Mouse (Mus musculus): ENCODE results near the gene Ngrn.
A peak's percentile ranks its signal among the peaks of the same experiment; 100 is the strongest.

Gene Ngrn

DNA sequence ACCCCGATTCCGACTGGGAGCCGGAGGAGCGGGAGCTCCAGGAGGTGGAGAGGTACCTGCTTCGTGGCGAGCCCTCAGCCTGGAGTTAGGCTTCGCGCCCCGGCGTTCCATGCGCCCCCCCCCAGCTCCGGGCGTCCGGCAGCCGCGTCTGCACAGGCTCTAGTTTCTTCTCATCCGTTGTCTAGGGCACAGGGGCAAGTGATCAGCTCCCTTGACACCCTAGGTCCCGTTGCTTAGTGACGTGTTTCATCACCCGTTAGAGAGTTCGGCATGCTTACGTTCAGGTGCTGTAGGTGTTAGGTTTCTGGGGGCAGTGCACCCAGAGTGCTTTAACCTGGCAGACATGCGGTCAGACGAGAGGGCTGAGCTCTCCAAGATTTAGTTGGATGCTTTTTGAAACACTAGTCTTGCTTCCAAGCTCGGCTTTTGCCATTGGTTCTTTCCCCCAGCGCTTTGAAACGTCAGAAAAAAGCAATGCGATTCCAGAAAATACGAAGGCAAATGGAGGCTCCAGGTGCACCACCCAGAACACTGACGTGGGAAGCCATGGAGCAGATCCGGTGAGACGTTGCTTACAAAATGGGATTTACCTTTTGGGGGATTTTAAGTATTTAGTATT lies 466 bp downstream of the Ngrn start:
- DNase-seq (ENCODE audit: low read depth, low spot score), result no peak

DNA sequence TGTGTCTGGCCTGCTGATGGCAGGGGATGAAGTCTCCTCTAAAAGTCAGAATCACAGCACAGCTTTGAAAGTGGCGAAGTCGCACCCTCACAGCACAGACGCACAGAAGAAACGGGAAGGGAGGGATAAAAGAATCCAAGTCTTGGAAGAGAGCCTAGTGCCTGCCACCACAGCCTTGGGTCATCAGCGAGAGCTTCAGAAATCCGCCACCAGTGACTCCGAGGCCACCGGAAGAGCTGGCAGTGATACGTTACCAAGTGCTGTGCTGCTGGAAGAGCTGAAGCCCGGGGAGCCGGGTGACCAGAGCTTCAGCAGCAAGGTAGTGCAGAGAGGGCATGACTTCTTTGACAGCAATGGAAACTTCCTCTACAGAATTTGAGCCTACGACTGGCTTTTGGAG lies 3.6 kb downstream of the Ngrn start:
- DNase-seq (ENCODE audit: low read depth, low spot score), result no peak

DNA sequence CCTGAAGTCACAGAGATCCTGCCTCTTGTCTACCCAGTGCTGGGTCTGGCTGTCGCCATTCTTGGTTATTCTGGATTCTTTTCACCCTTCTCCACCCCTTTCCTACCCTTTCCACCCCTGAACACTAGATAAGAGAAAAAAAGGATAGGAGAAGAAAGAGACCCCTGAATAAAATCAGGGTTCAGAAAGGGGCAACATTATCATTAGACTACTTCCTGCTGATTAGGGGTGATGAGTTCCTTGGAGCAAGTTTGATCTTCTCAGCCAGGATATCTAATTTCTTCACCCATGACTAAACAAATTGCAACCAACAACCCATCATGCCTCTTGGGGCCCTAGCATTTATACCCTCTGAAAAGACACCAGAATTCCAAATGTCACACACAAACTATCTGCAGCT lies 6.7 kb downstream of the Ngrn start:
- DNase-seq (ENCODE audit: low read depth, low spot score), result no peak

DNA sequence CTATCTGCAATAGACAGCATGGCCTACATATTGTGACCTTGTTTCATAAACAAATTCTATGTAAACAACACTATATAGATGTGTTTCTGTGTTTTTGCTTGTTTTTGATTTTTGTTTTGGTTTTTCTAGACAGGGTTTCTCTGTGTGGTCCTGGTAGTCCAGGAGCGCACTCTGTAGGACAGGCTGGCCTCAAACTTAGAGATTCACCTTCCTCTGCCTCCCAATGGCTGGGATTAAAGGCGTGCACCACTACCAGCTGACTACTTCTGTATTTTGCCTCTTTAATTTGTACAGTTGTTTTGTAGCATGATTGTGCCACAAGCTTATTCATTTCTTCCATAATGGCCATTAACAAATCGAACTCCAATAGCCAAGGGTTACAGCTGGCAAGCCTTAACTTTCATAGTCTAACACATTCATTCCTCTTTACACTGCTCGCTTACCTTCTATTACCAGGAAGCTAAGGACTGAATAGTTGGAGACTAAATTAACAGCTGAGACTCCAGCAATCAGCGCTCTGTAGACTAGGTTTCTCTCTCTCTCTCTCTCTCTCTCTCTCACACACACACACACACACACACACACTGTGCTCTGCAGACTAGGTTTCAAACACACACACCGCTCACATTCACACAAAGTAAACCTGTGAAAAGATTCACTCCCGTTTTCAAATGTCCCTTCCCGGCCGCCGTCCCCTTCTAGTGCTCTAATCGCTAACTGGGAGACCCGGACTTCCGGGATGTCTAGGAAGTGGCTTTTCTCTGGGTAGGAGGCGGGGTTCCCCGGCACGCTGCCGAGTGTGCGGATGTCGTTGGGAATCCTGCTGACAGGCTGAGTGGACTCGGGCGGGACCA lies 8.1 kb downstream of the Ngrn start, which contains the start of gene Vps33b:
Gene Vps33b (plus strand): TSS at position 753 of the 854 bp plus-strand sequence.
- peak; percentile 77 for DNase-seq (ENCODE audit: low read depth, low spot score)

DNA sequence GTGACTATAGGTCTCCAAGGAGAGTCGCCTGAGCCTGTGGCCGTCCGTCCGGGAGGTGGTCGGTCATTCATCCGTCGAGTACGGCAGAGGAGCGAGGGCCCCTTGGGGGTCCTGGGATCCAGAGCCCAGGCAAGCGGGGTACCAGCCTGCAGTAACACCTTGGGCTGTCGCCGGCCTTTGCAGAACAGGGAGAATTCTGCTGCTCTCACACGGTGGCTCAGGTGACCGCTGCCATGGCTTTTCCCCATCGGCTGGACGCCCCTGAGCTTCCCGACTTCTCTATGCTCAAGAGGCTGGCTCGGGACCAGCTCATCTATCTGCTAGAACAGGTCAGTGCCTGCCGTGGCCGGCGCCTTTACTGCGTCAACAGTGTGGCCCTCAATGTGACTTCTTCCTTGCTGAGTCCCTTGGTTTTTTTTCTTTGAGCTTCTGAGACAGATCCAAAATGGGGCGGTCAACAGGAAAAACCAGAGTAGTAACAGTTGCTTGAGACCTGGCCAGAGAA lies 8.8 kb downstream of the Ngrn start:
- DNase-seq (ENCODE audit: low read depth, low spot score), result no peak

DNA sequence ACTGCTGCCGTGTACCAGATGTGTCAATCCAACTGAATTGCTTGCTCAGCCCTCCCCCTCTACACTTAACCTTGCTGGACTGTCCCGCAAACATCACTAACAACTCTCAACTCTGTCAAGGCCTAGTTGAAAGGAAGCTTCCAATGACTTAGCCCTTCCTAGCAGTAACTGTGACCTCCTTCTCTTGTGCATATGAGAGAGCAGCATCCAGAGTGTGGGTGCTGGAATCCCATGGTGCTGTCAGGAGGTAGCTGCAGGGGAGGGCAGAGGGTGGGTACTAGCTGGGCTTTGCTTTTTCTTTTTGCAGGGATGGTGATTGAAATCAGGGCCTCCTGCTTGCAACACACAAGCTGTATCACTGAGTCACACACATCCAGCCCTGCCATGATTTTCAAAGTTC lies 12.4 kb downstream of the Ngrn start:
- DNase-seq (ENCODE audit: low read depth, low spot score), result no peak

DNA sequence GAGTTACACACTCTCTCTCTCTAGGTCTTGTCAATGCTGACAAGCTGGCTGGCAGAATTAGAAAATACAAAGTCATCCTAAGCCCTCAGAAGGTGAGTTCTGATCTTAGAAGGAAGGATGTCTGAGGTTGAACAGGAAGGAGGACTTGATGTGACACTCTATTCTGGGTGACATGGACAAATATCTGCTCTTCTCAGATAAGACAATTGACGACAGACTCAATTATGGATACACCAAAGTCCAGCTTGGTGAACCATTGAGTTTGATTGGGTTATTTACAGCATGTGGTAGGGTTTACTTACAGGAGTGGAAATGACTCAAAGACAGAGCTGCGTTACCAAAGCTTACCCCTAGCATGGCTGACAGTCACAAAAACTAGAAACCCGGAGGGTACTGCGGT lies 15.4 kb downstream of the Ngrn start:
- no peak for DNase-seq (ENCODE audit: low read depth, low spot score)

DNA sequence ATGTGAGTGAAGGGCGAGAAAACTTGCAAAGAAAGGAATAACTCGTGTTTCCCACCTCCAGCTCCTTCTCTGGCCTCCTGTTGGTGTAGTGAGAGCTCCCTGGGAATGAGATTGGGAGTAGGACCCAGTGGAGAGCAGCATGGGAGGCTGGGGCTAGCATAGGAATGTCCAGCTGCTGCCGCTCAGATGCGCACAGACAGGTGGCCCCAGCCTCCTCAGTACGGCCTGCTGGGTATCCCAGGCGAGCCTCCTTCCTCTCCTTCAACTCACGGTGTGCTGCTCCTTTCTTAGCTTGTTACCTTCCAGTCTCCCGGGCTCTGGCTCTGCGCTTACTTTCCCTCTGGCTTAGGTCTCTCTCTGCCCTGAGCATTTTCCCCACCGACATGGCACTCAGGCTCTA lies 19.0 kb downstream of the Ngrn start:
- no peak for DNase-seq (ENCODE audit: low read depth, low spot score)

DNA sequence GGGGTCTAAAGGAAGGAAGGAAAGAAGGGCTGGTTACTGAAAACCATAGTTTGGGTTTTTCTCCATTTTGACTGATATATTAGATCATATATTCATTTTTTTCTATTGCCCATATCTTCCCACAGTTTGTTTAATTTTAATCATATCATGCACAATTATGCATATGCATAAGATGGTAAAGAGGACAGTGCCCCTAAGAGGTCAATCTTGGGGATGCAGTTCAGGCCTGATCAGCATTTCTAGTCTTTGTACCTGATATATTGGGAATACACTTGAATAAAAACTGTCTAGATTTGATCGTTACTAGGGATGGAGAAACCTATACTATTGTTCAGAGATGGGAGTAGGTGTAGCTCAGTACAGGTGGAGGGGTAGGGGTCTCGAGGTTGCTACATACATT lies 20.0 kb downstream of the Ngrn start:
- no peak for DNase-seq (ENCODE audit: low read depth, low spot score)

DNA sequence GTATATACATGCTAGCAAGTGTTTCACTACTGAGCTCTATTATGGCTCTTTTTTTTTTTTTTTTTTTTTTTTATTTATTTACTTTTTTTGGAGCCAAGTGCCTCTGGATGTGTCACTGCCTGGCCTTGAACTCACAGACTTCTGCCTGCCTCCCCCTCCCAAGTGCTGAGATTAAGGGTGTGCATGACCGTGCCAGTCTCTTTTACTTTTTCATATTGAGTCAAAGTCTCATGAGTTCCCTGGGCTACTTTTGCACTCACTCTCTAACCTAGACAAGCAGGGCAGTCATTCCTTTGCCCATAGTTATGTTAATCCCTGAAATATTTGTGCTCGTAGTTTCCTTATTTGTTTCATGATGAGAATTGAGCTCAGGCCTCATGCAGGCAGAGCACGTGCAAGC lies 20.6 kb downstream of the Ngrn start:
- DNase-seq (ENCODE audit: low read depth, low spot score), result no peak

DNA sequence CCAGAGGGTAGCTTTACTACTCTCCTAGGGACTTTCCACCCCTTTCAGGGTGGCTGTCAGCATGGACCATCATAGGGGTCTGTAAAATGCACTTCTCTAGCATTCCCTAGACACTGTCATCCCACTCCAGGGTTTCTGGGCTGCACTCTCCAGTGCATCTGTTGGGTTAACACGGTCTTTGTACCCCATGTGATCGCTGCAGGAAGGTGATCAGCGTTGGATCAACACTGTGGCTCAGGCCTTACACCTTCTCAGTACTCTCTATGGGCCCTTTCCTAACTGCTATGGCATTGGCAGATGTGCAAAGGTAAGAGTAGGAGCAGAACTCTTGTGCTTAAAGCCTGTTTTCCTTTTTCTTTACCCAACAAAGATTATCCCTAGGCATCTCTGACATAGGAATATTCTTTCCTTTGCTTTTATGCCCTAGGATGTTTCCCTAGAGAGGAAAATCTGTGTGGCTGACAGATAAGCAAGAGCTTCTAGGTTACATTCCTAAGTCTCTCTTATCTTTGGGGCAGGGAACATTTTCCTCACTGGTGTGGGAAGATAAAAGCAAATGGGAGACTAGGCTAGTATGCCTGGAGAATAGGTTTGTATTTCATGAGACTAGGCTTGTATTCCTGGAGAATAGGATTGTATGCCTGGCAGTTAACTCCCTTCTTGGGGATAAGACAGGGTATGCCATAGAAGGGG lies 22.4 kb downstream of the Ngrn start:
- no peak for DNase-seq (ENCODE audit: low read depth, low spot score)

DNA sequence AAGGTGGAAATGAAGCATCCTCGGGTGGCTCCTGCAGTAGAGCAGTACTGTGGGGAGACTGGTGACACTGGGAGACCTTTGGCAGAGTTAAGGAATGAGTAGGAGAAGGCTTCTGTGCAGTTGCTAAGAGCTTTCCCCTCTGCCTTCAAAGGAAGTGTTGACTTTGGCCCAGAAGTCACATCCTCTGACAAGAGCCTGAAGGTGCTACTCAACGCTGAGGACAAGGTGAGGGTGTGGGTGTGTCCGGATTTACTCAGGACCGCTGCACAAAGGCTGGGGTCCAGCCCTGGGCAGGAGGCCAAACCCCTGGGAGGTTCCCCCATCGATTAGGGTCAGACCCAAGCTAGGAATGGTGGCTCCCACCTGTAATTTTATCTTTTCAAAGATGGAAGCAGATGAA lies 23.4 kb downstream of the Ngrn start:
- DNase-seq (ENCODE audit: low read depth, low spot score), result no peak

DNA sequence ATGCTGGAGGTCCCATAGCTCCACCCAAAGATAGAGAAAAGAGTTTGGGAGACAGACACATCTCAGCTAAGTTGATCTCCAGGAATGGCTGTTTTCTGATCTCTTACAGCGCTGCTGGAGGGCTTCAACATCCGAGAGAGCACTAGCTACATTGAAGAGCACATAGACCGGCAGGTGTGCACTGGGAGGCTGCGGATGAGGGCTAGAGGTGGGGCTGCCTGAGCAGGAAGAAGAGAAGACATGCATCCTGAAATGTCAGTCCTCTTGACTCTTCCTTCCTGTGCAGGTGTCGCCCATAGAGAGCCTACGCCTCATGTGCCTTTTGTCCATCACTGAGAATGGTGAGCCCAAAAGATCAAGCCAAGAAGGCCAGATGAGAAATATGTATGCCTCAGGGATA lies 24.7 kb downstream of the Ngrn start:
- no peak for DNase-seq (ENCODE audit: low read depth, low spot score)

DNA sequence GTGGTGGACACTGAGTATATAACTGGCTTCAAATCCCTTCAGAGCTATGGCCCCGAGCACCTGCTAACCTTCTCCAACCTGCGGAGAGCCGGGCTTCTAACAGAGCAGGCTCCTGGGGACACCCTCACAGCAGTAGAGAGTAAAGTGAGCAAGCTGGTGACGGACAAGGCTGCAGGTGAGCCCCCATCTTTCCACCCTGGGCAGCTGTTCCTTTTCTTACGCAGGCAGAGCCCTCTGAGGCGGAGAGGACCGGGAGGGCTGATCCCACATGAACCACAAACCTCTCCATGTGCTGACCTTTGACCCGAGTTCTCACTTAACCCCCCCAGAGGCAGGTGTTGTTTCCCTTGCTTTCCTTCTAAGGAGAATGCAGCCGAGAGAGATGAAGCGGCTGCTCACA lies 26.7 kb downstream of the Ngrn start:
- DNase-seq (ENCODE audit: low read depth, low spot score), result no peak

DNA sequence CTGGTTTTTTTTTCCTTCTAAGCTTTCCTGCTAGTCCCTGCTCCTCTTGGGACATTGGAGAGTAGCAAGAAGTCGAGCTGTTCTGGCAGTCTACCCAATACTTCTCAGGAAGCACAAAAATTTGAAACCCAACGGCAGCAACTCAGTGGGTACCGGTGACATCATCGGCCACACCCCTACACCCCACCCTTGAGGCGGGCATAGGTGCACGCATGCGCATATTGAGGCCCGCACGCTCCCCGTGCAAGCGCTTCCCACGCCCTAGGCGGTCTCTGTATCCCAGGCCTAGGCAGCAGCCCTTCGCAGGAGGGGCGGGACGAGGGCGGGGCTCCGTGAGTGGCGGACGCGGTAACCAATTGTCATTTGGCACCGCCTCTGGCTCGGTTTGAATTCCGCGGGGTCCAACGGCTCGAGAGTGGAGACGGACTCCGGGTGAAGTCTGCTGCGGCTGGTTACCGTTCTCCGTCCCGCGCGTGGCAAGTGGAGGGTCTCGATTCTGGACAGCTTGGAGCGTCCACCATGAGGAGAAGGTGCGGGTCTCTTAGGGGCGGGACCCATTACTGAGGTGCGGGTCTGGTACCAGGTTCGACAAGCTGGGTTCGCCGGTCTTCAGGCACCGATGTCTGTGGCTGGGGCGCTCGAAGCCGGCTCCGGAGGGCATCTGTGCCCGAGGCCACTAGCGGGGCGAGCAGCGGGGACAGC lies 33.2 kb downstream of the Ngrn start, which contains the start of gene Prc1:
Gene Prc1 (plus strand): TSS at position 389 of the 702 bp plus-strand sequence.
- peak; percentile 94 for DNase-seq (ENCODE audit: low read depth, low spot score)

DNA sequence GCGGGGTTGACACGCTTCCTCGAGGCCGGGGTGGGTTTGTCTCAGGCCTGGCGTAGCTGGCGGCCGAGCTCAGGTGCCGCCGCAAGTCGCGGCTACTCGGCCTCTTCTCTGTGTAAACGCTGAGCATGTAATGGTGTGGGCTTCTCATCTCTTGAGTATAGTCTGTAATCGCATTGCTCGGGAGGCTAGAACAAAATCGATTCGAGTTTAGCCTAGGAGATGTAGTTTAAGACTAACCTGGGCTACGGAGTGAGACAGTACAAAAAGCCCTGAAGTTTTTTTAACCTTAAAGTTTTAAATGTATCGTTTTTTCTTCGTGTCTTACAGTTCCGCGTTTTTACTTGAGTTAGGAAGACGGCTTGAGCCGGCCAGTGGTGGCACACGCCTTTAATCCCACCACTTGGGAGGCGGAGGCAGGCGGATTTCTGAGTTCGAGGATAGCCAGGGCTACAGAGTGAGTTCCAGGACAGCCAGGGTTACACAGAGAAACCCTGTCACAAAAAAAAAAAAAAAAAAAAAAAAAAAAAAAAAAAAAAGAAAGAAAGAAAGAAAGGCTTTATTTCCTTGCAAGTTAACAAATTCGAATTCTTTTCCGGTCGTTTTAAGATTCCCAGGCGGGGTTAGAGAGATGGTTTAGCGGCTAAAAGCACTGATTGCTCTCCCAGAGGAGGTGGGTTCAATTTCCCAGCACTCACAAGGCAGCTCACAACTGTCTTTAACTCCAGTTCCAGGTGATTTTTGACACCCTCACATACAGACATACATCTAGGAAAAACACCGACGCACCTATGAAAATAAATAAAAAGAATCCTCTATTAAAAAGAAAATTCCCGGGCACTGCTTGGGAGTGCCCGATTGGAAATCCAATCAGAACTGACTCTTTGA lies 34.0 kb downstream of the Ngrn start:
- DNase-seq (ENCODE audit: low read depth, low spot score), result no peak

DNA sequence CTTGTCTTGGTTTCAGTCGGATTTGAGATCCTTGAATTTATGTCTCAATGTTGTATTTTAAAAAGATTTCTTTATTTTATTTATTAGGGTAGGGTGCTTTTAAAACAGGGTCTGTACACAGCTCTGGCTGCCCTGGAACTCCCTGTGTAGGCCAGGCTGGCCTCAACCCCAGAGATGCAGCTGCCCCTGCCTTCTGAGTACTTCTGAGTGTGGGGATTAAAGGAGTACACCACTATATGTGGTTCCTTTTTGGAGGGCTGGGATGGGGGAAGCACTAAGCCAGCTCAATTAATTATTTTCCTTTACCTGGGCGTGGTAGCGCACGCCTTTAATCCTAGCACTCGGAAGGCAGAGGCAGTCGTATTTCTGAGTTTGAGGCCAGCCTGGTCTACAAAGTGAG lies 35.4 kb downstream of the Ngrn start:
- no peak for DNase-seq (ENCODE audit: low read depth, low spot score)

DNA sequence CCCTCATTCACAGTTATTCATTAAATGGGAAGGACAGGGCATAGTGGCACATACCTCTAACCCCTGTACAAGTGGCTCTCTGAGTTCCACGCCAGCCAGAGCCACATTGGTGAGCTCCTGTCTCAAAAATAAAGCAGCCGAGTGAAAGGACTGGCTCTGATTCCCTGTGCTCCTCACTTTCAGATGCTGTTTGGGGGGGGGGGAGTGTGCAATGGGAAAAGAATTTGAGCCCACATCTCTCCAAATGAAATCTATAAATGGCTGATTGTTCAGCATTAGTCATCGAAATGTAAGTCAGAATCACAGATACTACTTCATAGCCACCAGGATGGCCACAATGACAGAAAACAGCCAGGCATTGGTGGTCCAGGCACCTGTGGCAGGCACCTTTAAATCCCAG lies 36.0 kb downstream of the Ngrn start:
- no peak for DNase-seq (ENCODE audit: low read depth, low spot score)

DNA sequence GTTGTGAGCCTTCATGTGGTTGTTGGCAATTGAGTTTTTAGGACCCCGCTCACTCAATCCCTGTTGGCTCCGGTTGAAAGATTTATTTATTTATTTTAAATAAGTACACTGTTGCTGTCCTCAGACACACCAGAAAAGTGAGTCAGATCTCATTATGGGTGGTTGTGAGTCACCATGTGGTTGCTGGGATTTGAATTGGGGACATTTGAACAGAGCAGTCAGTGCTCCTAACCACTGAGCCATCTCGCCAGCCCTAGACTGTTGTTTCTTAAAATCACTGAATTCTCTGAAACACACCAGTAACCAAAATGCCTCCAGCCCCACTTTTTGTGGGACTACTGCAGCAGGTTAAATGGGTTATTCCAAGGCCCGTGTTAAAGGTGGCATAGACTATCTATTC lies 37.7 kb downstream of the Ngrn start:
- DNase-seq (ENCODE audit: low read depth, low spot score), result no peak

DNA sequence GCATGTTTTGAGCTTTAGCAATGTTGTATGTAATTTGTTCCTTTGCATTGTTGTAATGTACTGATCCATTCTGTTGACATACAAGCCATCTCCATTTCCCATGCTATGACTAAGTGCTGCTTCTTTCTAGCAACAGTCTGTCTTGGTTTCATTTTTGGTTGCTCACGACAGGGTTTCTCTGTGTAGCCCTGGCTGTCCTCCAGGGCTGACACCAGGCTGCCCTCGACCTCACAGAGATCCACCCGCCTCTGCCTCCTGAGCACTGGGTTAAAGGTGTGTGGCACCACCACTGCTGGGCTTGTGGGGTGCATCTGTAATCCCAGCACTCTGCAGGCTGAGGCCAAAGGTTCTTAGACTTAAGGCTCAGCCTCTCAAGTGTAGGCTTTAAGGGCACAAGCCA lies 38.6 kb downstream of the Ngrn start:
- DNase-seq (ENCODE audit: low read depth, low spot score), result no peak

DNA sequence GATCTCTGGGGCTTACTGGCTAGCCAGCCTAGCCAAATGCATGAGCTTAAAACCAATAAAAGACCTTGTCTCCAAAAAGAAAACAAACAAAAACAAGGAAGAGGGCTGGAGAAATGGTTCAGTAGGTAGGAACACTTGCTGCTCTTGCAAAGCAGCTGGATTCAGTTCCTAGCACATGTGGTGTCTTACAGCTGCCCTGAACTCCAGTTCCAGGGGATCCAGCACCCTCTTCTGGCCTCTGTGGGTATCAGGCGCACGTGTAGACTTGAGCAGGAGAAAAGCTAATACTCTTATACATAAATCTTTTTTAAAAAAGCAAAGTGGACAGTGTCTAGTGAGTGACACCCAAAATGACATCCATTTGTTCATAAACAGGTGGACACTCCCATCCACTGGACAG lies 40.5 kb downstream of the Ngrn start:
- DNase-seq (ENCODE audit: low read depth, low spot score), result no peak

Measured in WW6 (cell line).